Comparison of ENCODE assay signal across 16 mouse cellular contexts in genomic region chr6:126595805-126596629, GRCm38 (mm10). TPM values are rescaled to one million over a fixed set of nuclear protein-coding genes. Genes with fewer than 3 reads are reported as not detected.
DNase-seq lines count a peak whose midpoint lies in the region; ATAC-seq lines count a peak whose summit lies in the region.
"Had no signal": no experiment of that assay in that cellular context is flagged by ENCODE, and none has a peak within 500 bp of the region (broad histone marks: within the 10 kb centered on the region; RNA-seq: fewer than 3 reads in every experiment).

No protein-coding gene starts in this region.

- no peaks in the 10 kb centered on the region for H3K27me3 ChIP-seq in hindbrain, embryonic 16.5 days (replicated peaks; ENCODE audit: control insufficient read depth, insufficient read depth, low read length)
- H3K27me3 ChIP-seq in hindbrain, embryonic 10.5 days (ENCODE audit: insufficient read depth, poor library complexity, severe bottlenecking) = 0 out of 2 replicates have a peak, but pooled peaks cover 9% of the 10 kb centered on the region
- H3K27me3 ChIP-seq: limb, embryonic 13.5 days had no signal

- H3K9ac ChIP-seq in hindbrain, embryonic 16.5 days (ENCODE audit: low read depth, low read length) = no peak overlapping the region
- H3K9ac ChIP-seq: limb, embryonic 13.5 days had no signal

- no peak overlapping the region for H3K4me3 ChIP-seq in hindbrain, embryonic 16.5 days (ENCODE audit: low read length)
- H3K4me3 ChIP-seq in hindbrain, embryonic 10.5 days = no peak overlapping the region
- H3K4me3 ChIP-seq: gastrocnemius, adult 2 months; limb, embryonic 13.5 days; myocyte had no signal

- H3K9me3 ChIP-seq in hindbrain, embryonic 16.5 days (ENCODE audit: control insufficient read depth, low read length) = no peaks in the 10 kb centered on the region
- no peaks in the 10 kb centered on the region for H3K9me3 ChIP-seq in hindbrain, embryonic 10.5 days

- no peak overlapping the region for H3K4me2 ChIP-seq in hindbrain, embryonic 16.5 days (ENCODE audit: low read length)
- H3K4me2 ChIP-seq: limb, embryonic 13.5 days had no signal

- WGBS in hindbrain, embryonic 16.5 days = 75% methylated on average over 18 of the region's 18 CpGs
- 89% methylated on average over 18 of the region's 18 CpGs for WGBS in hindbrain, embryonic 10.5 days

- peak; percentile 66 for DNase-seq in cerebellum, adult 9-11 months
- DNase-seq in cerebellum, adult 8-10 months = no peak
- DNase-seq in hindbrain, embryonic 10.5 days (ENCODE audit: low spot score) = no peak
- peak; percentile 44 for DNase-seq in retina, postnatal 1 day
- no peak for DNase-seq in retina, embryonic 14.5 days (ENCODE audit: low spot score)
- peak; percentile 42 to 68 for DNase-seq in layer of hippocampus, postnatal 14 days (ENCODE audit: low spot score in 2 of 2)
- DNase-seq in urinary bladder, postnatal 14 days (ENCODE audit: low spot score) = no peak
- DNase-seq: adrenal gland, postnatal 25 days; gastrocnemius, adult 2 months; lung, postnatal 14 days had no signal

- peak; percentile 25 for ATAC-seq in hindbrain, embryonic 16.5 days
- ATAC-seq: activated CD4-positive, CD25-positive, alpha-beta regulatory T cell, adult 4 months; inflammation-experienced regulatory T-cells, adult 6 months had no signal

- no peaks in the 10 kb centered on the region for H3K4me1 ChIP-seq in hindbrain, embryonic 16.5 days (ENCODE audit: control insufficient read depth, insufficient read depth, low read depth, low read length)
- H3K4me1 ChIP-seq in hindbrain, embryonic 10.5 days (replicated peaks) = peaks cover 6% of the 10 kb centered on the region; the same call in 1 of the 2 replicates
- H3K4me1 ChIP-seq: limb, embryonic 13.5 days had no signal

- H3K27ac ChIP-seq in hindbrain, embryonic 16.5 days (ENCODE audit: low read depth, low read length) = no peak overlapping the region
- no peak overlapping the region for H3K27ac ChIP-seq in hindbrain, embryonic 10.5 days
- H3K27ac ChIP-seq: gastrocnemius, adult 2 months; limb, embryonic 13.5 days had no signal

- H3K36me3 ChIP-seq in hindbrain, embryonic 16.5 days (ENCODE audit: control insufficient read depth, insufficient read depth, low read length) = no peaks in the 10 kb centered on the region
- no peaks in the 10 kb centered on the region for H3K36me3 ChIP-seq in hindbrain, embryonic 10.5 days
- H3K36me3 ChIP-seq: limb, embryonic 13.5 days had no signal

RNA-seq across cellular contexts. Expression of gene Kcna1, which starts 50.2 kb away (rescaled TPM):
- polyA plus RNA-seq in hindbrain, embryonic 16.5 days (2015; fragmentation: Nextera tagmentation; extraction: Ambion mirVana) = 4.1 and 5.5 TPM in 2 replicates
- polyA plus RNA-seq in hindbrain, embryonic 10.5 days (2016; fragmentation: Nextera tagmentation; extraction: Ambion mirVana) = 0.64 and 0.83 TPM in 2 replicates
- total RNA-seq in layer of hippocampus, postnatal 14 days (2021) = 10 to 100 TPM; 82.0 to 90.5 TPM
- total RNA-seq: neutrophil, adult 5-6 weeks had no signal
- polyA plus RNA-seq: inflammation-experienced regulatory T-cells, adult 6 months; myocyte had no signal

Comparison
In these comparisons a context has a peak if more than half of its experiments do, and no peak if none do; other contexts are left out.
1. DNase-seq: peak in cerebellum, adult 9-11 months (single experiment), retina, postnatal 1 day (single experiment) and layer of hippocampus, postnatal 14 days (2 of 2); none in cerebellum, adult 8-10 months (single experiment), hindbrain, embryonic 10.5 days (single experiment), retina, embryonic 14.5 days (single experiment) and urinary bladder, postnatal 14 days (single experiment).